Mouse (Mus musculus) adrenal gland, postnatal 36 days (tissue): ENCODE results near the gene Txnip. TPM values are rescaled to one million over a fixed set of nuclear protein-coding genes. Genes with fewer than 3 reads are reported as not detected.
"Not testable (repeated sequence)": the region's sequence is repeated elsewhere in the genome, so short reads cannot be mapped to it uniquely, and the experiment has no call there.

Source experiments
- DNase-seq, 2 experiments: peaks; one replicate each; pipeline ENCODE4 v3.0.0; 2021; ENCODE audit warnings: mixed read lengths in 1 of 2
- total RNA-seq, 2 experiments: library from RNA; stranded (reverse); gene quantifications; 2 replicates each; pipeline ENCODE4 v1.2.3; 2021

The Txnip gene
- total RNA-seq, 2 experiments from 2014 or later: 515 to 572 TPM

DNA sequence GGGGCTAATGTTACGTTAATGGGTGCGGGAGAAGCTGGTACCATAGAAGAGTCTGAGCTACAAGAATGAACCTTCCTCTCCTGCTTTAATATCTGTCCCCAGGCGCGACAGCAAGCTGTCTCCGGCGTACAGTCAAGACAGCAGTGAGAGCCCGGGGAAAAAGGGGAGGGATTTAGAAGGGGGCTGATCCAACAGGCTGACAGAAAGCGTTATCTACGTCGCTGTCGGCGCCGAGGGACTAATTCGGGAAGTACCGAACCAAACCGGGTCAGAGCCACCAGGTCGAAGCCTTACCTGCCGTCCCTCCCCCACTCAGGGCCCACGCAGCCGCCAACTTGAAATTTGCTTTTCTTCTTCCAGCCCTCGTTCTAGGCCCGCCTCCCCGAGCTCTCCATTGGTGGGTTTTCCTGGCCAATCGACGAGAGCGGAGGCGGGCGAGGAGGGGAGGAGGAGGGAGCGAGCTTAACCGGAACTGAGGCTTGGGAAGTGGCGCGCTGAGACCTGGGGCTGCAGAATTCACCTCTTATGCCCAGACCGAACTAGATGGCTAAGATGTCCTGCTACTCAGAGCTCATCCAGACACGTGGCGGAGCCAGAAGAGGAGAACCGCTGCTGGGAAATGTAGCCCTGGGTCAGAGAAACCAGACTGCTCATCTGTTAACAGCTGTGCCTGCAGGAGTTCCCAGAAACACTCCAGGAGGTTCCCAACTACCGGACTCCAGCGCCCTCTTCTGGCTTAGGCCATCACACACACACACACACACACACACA lies 36.2 kb downstream of the Txnip start, which contains the start of gene Polr3gl:
Polr3gl (minus strand) TSS at position 392 of the 771 bp plus-strand sequence.
- DNase-seq: peak; percentile 96

DNA sequence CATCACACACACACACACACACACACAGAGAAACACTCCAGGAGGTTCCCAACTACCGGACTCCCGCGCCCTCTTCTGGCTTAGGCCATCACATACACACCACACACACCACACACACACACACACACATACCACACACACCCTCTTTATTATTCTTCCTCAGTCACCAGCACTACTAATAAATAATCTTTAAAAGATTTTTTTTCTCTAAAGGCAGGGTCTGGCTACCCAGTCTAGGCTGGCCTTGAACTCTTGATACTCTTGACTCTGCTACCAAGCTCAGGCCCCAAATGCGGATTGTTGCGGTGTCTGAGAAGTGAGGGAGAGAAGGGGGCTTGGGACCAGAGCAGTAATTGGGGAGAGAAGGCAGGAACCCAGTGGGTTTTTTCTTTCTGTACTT lies 37.1 kb downstream of the Txnip start:
- DNase-seq: no peak

DNA sequence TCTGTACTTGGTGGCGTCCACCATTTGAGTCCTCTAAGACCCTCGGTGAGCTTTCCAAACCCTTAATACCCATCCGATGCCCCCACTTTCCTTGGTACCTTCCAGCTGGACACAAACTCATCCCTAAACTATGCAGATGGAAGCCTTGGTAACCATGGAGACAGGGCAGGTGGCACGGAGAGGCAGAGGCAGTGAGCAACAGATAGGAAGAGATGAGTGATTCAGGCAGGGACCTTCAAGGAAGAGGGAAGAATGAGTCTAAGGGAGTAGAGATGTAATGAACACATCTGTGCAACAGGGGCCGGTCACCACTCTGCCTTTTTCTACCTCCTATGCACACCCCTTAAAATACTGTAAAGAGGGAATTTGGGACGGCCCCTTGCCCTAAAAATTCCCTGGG lies 37.9 kb downstream of the Txnip start:
- no peak for DNase-seq

DNA sequence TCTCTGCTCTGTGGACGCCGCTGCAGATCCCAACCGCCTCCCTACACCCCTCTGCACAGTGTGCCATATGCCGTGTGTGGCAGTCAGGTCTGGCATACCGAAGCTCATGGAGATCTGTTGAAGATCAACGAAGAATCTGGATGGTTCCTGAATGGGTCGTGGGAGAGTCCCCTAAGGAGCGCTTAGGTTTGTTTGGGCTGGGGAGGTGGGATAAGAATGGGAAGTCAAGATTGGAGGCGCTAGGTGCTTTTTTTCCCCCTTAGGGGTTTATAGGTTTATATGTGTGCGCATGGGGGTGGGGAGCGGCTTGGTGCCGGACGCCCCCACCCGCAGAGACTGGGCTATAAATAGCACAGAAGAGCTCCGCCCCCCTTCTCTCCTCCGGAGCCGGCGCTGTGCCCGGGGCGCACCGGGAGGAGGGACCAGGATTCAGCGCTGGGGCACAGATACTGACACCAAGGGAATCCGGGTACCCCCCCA lies 38.5 kb downstream of the Txnip start, which contains the start of gene Ankrd34a:
Ankrd34a (plus strand) TSS at position 409 of the 480 bp plus-strand sequence.
- DNase-seq: peak; percentile 68 to 80

DNA sequence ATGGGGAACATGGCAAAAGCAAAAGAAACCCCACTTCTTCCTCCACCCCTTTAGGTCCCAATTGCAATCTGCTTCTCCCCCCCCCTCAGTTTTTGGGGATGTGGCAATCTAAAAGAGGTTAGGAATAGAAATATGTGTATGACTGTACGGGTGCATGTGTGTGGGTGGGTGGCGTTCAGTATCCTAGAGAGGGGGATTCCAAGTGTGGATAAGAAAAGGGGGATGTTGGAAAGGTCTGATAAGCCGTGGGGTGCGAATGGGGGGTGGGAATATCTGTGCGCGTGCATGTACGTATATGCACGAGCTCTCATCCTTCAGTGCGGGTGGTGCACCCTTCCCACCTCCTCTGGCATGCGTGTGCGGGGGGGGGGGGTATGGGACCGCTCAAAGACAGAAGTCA lies 39.1 kb downstream of the Txnip start:
- no peak for DNase-seq

DNA sequence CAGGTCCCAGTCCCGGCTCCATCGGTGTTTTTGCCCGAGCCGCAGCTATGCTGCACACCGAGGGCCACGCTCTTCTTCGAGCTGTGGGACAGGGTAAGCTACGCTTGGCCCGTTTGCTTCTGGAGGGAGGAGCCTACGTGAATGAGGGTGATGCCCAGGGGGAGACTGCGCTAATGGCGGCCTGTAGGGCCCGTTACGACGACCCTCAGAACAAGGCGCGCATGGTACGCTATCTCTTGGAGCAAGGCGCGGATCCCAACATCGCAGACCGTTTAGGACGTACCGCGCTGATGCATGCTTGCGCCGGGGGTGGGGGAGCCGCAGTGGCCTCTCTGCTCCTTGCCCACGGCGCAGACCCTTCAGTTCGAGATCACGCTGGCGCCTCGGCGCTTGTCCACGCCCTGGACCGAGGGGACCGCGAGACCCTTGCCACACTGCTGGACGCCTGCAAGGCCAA lies 39.7 kb downstream of the Txnip start:
- DNase-seq: peak; percentile 40 to 57

DNA sequence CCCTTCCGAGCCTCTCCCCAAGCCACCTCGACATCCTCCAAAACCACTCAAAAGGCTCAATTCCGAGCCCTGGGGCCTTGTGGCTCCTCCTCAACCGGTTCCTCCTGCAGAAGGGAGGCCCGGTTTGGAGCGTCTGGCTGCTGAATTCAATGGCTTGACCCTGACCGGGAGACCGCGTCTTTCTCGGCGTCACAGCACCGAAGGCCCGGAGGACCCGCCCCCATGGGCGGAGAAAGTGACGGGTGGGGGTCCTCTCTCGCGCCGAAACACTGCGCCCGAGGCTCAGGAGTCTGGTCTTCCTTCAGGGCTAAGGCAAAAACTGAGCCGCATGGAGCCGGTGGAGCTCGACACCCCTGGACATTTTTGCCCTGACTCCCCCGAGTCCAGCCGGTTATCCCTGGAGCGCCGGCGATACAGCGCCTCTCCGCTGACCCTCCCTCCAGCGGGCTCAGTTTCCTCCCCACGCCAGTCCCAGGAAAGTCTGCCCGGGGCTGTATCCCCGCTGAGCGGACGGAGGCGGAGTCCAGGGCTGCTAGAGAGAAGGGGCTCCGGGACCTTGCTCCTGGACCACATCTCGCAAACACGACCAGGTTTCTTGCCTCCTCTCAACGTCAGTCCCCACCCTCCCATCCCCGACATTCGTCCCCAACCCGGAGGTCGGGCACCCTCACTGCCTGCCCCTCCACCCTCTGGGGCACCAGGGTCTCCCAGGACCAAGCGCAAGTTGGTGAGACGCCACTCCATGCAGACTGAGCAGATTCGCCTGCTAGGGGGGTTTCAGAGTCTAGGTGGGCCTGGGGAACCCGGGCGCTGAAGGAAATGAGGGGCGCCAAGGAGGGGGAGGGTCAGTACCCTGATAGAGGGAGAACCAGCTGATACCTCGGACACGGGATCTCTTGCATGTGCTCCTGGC lies 40.7 kb downstream of the Txnip start:
- peak; percentile 83 to 89 for DNase-seq

DNA sequence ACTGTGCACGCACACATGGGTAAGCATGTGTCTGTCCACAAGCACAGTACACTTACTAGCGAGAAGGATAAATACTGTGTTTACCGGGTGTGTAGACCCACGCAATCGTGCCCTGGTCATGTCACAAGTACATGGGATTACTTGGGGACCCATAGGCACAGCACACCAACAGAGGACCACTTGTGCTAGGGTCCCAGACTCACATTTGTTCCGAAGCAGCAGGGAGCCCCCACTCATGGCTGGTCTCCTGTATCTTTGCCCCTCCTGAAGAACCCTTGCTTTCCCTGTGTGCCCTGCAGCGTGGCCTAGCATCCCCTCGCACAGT lies 41.3 kb downstream of the Txnip start:
- no peak for DNase-seq

DNA sequence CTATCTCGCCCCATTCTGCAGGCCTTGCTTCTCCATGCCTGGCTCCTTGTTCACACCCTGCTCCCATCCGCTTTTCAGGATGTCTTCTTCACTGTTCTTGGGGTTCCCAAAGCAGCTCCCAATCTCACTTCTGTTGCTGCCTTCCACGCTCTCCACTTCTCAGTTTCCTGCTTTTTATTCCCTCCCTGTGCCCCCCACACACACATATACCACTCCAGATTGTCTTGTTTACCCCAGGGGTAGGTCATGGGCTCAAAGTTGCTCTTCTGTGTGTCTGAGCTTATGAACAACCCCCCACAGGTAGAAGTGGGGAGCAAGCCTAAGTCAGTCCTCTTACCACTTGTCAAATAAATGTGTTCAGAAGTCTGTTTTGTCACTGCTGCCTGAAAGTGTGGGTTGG lies 41.7 kb downstream of the Txnip start:
- DNase-seq: no peak

DNA sequence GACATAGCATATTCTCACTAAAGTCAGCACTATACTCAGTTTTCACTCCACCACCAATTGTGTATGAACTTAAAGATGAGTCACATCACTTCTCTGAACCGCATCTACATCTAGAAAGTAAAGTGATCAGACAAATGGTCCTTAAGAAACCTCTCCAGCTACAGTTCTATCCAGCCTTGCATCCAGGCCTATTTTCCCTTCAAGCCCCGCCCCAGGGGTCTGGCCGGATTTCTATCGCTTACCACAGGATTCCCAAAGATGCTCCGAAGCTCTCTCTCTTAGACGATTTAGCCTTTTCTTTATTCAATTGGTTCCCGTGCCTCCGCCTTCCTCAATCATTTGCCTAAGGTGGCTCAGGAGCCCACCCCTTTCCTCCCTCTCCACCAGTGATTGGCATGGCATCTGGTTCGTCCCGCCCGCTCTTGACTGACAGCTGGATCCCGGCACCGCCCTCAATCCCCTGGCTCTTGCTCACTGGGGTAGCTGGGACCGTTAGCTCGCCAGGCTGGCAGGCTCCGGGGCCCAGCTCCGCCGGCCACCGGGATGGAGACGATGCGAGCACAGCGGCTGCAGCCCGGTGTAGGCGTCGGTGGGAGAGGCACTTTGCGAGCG lies 43.0 kb downstream of the Txnip start, which contains the start of gene Lix1l:
Lix1l (plus strand) TSS at position 511 of the 612 bp plus-strand sequence.
- DNase-seq: peak; percentile 95 to 96

DNA sequence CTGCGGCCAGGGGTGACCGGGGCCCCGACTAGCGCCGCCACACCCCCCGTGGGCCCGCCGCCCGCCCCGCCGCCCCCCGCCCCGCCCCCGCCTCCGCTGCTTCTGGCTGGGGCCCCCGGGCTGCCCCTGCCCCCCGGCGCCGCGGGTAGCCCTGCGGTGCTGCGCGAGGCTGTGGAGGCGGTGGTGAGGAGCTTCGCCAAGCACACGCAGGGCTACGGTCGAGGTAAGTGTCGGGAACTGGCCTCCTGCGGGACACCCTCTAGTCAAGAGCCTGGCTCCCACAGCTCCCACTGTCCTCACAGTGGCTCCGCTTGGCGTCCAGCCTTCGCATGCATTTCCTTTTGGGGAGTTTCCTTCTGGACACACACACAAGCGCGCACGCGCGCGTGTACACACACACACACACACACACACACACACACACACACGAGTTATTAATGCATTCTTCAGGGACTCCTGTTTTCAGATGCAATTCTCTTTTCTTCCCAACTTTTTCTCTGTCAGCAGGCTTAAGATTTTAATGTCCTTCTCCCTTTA lies 43.6 kb downstream of the Txnip start:
- peak; percentile 82 to 84 for DNase-seq

DNA sequence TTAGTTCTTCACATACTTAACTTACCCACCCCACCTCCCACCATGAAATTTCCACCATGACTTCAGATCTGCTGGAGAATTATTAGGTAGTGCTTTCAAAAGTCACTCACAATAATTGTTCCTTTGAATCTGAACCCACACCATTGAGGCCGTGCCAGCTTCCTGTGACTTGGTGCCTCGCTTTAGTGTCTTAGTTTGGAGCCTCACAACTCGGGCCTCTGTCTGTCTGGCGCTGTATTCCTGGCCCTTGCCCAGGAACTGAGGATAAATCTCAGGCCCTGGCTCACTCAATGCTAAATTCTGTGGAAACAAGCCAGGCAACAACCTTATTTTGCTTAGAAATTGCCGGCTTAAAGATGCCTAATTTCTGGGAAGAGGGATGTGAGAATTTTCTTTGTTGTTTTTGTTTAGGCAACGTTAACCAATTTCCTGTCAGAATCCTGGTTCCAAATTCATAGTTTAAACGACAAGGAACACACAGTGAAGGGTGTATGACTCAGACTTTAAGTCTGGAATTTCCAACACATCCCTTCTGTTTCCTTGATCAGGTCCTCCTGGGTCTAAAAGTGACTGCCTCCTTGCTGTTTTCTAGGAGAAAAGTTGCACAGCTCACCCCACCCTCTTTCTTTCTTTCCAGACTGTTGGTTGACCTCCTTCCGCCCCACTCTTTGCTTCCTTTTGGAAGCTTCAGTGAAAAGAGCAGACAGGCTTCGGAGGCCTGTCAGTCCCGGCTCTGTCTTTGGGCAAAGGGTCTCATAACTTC lies 44.4 kb downstream of the Txnip start:
- DNase-seq: peak; percentile 65 to 70

DNA sequence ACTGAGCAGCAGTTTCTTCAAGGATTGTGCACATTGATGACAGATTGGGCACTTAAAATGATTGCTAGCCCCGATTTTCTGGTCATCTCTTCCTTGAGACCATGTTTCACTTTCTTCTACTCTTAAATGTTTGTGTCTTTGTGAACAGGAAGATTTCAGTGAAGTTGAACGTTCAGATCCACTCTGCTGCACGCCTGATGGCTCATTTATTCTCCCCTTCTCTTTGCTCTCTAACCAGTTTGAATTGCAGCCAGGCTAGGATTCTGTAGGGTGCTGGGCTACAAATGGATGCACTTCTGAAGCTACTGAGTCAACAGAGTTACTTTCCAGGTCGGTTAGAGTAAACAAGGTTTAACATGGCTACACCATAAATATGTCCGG lies 44.9 kb downstream of the Txnip start:
- no peak for DNase-seq

DNA sequence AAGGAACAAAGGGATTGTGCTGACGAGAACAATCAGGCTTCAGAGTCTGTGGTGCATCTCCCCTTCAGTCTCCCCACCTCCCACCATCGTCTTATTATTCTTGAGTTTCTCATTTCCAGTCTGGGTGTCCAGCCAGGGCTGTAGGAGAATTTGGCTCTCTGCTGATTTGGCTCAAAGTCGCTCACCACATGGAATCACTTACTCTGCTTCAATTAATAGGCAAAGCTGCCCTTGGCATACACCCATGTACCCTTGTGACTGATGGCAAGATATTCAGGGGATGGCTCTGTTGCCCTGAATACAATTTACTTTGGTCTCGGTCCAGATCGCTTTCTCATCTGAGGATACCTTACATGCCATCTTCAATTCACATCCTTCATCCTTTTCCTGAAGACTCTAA lies 45.6 kb downstream of the Txnip start:
- DNase-seq: peak in 1 of 2 experiments; percentile 35

DNA sequence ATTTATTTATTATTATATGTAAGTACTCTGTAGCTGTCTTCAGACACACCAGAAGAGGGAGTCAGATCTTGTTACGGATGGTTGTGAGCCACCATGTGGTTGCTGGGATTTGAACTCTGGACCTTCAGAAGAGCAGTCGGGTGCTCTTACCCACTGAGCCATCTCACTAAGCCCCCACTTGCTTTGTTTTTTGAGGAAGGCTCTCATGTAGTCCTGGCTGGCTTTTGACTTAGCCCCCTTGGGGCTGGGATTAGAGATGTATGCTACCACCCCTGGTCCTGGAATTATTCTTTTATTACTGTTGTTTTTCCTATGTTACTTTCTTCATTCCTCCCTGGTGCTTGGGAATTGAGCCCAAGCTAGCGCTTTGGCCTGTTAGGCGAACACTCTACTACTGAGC lies 48.2 kb downstream of the Txnip start:
- DNase-seq: not testable (repeated sequence)

DNA sequence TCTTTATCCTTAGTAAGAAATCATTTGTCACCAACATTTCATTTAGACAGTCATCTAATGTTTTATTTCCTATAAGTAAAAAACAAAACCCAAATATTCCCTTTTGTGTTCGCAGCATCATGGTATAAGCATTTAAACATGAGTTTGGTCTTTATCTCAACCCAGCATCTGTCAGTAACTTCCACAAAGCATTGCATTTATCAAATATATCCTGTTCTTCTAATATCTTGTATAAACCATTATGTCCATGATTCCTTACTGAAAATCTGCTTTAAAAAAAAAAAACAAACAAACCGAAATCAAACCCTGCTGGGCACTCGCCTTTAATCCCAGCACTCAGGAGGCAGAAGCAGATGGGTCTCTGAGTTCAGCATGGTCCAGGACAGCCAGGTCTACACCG lies 48.9 kb downstream of the Txnip start:
- DNase-seq: no peak

Other genes with a start within 250 kb of the Txnip start
- gene BC107364, start 105.7 kb upstream of the Txnip start, total RNA-seq: not detected
- gene Hfe2, start 32.8 kb upstream of the Txnip start, total RNA-seq: not detected
- not detected for gene Gm16253, start 19.0 kb downstream of the Txnip start, total RNA-seq
- gene Polr3gl, start 36.2 kb downstream of the Txnip start, total RNA-seq: 10 to 100 TPM; 29.4 to 33.3 TPM
- 1 to 10 TPM in 1 of 2 experiments, under 1 TPM in 1; 0.95 to 1.0 TPM for gene Ankrd34a, start 38.7 kb downstream of the Txnip start, total RNA-seq
- 10 to 100 TPM; 29.3 to 52.1 TPM for gene Lix1l, start 43.2 kb downstream of the Txnip start, total RNA-seq
- gene Rbm8a, start 72.0 kb downstream of the Txnip start, total RNA-seq: 10 to 100 TPM; 68.3 to 73.5 TPM
- 10 to 100 TPM; 40.4 to 58.4 TPM for gene Pex11b, start 77.4 kb downstream of the Txnip start, total RNA-seq
- under 1 TPM; 0.33 to 0.46 TPM for gene Gm42957, start 77.5 kb downstream of the Txnip start, total RNA-seq
- 1 to 10 TPM; 1.3 to 2.3 TPM for gene Itga10, start 87.6 kb downstream of the Txnip start, total RNA-seq
- gene Ankrd35, start 112.2 kb downstream of the Txnip start, total RNA-seq: 1 to 10 TPM; 1.3 to 3.9 TPM
- gene Pias3, start 138.4 kb downstream of the Txnip start, total RNA-seq: 10 to 100 TPM; 24.2 to 24.4 TPM
- gene Nudt17, start 150.6 kb downstream of the Txnip start, total RNA-seq: under 1 TPM; 0.49 to 0.66 TPM
- 10 to 100 TPM; 24.4 to 32.0 TPM for gene Polr3c, start 169.7 kb downstream of the Txnip start, total RNA-seq
- 10 to 100 TPM; 37.4 to 43.1 TPM for gene Rnf115, start 169.7 kb downstream of the Txnip start, total RNA-seq